Mouse (Mus musculus) spleen, postnatal 4 days (tissue): ENCODE measurements around the gene Tmem129.

ENCODE experiments used
- DNase-seq, 2 experiments: peaks; one replicate each; pipeline ENCODE4 v3.0.0; 2022; ENCODE audit warnings: low spot score in 2 of 2

Gene Tmem129

GRCm38 (mm10) chr5:33657787-33658663 is at the start of gene Tmem129, which contains the start of gene Tacc3:
Gene Tmem129, minus strand, starts transcription at chr5:33658416.
Gene Tacc3, plus strand, starts transcription at chr5:33658128.
- DNase-seq: peak; percentile 96

GRCm38 (mm10) chr5:33707163-33707562 is 48.9 kb upstream of the Tmem129 start:
- DNase-seq: no peak

GRCm38 (mm10) chr5:33706350-33706629 is 48.1 kb upstream of the Tmem129 start:
- no peak for DNase-seq

- no peak for DNase-seq
These were observed 47.6 kb upstream of the Tmem129 start for GRCm38 (mm10) chr5:33705612-33706349.

GRCm38 (mm10) chr5:33704945-33705611 is 46.9 kb upstream of the Tmem129 start:
- no peak for DNase-seq

- no peak for DNase-seq
These were observed 45.8 kb upstream of the Tmem129 start for GRCm38 (mm10) chr5:33703999-33704398.

GRCm38 (mm10) chr5:33701832-33702231 is 43.6 kb upstream of the Tmem129 start:
- DNase-seq: no peak

GRCm38 (mm10) chr5:33700010-33700409 is 41.8 kb upstream of the Tmem129 start:
- DNase-seq: no peak

- no peak for DNase-seq
These were observed 40.5 kb upstream of the Tmem129 start for GRCm38 (mm10) chr5:33698669-33699068.

- DNase-seq: no peak
These were observed 39.8 kb upstream of the Tmem129 start for GRCm38 (mm10) chr5:33697947-33698512.

- DNase-seq: no peak
These were observed 39.3 kb upstream of the Tmem129 start for GRCm38 (mm10) chr5:33697534-33697933.

GRCm38 (mm10) chr5:33696430-33696829 is 38.2 kb upstream of the Tmem129 start:
- DNase-seq: no peak

GRCm38 (mm10) chr5:33695718-33696121 is 37.5 kb upstream of the Tmem129 start:
- no peak for DNase-seq

- no peak for DNase-seq
These were observed 36.9 kb upstream of the Tmem129 start for GRCm38 (mm10) chr5:33694848-33695717.

- no peak for DNase-seq
These were observed 36.2 kb upstream of the Tmem129 start for GRCm38 (mm10) chr5:33694461-33694847.

- no peak for DNase-seq
These were observed 34.2 kb upstream of the Tmem129 start for GRCm38 (mm10) chr5:33692393-33692792.

GRCm38 (mm10) chr5:33689852-33690645 is 31.8 kb upstream of the Tmem129 start:
- no peak for DNase-seq

- no peak for DNase-seq
These were observed 31.1 kb upstream of the Tmem129 start for GRCm38 (mm10) chr5:33689221-33689844.

- DNase-seq: no peak
These were observed 30.3 kb upstream of the Tmem129 start for GRCm38 (mm10) chr5:33688278-33689220.
